7 mouse cellular contexts compared by ENCODE assay signal in the genomic region with DNA sequence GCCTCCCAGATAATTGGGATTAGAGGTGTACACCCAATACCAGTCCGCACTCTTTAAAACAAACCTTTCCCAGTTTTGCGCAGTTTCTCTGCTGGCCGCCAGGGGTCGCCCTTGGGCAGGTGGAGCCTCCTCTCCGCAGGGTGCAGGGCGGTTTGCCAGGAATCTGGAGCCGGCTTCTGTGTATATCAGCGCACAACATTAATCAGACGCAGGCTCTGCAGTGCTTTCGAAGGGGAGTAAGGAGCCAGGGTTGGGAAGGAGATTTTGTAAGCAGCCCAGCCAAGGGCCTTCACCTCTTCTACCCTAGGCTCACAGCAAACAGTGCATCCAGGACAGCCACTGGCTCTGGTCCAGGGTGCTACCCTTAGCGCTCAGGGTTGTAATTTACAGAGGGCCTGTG.
DNase-seq lines count a peak whose midpoint lies in the region; ATAC-seq and TF ChIP-seq lines count a peak whose summit lies in the region.

No protein-coding gene starts in this region.

- no peaks in the 10 kb centered on the region for H3K36me3 ChIP-seq in embryonic facial prominence, embryonic 10.5 days (replicated peaks)
- no peaks in the 10 kb centered on the region for H3K36me3 ChIP-seq in midbrain, embryonic 13.5 days
- H3K36me3 ChIP-seq in spleen, adult 2 months (ENCODE audit: control insufficient read depth, insufficient read depth, low read length): no peaks in the 10 kb centered on the region

- 4% methylated on average over 11 of the region's 11 CpGs for WGBS in embryonic facial prominence, embryonic 10.5 days
- 2% methylated on average over 11 of the region's 11 CpGs for WGBS in midbrain, embryonic 13.5 days
- WGBS in spleen, adult 2 months: 9% methylated on average over 11 of the region's 11 CpGs

- peak overlapping the region; percentile 47 for H3K4me2 ChIP-seq in midbrain, embryonic 13.5 days (replicated peaks)

- H3K9me3 ChIP-seq in embryonic facial prominence, embryonic 10.5 days: no peaks in the 10 kb centered on the region
- no peaks in the 10 kb centered on the region for H3K9me3 ChIP-seq in midbrain, embryonic 13.5 days

- intact Hi-C loops in left cerebral cortex, postnatal 4 days (cut with DNase I): loop anchor here (5.0 to 10.0 kb wide), 2 partner anchors 728 to 910 kb away; a partner anchor contains a TSS

- H3K27ac ChIP-seq in embryonic facial prominence, embryonic 10.5 days (replicated peaks): 0 out of 2 replicates have a peak overlapping the region, but pooled peaks have one; percentile 57
- H3K27ac ChIP-seq in midbrain, embryonic 13.5 days: peak overlapping the region; percentile 67; the same call in 1 of the 2 replicates
- H3K27ac ChIP-seq in spleen, adult 2 months (ENCODE audit: insufficient read depth, low read length): no peak overlapping the region

- TF ChIP-seq CTCF in spleen, adult 2 months (IDR thresholded peaks at IDR 0.05; ENCODE audit: extremely low read depth, insufficient read depth, insufficient read length, insufficient replicate concordance): peak; percentile 87

- ATAC-seq in midbrain, embryonic 13.5 days: peak; percentile 92

- DNase-seq in adrenal gland, postnatal 10 days: peak; percentile 96
- peak; percentile 85 for DNase-seq in embryonic facial prominence, embryonic 10.5 days (ENCODE audit: low spot score)
- DNase-seq in heart, adult 11 months: peak; percentile 97
- peak; percentile 63 for DNase-seq in kidney, adult 11 months
- peak; percentile 95 for DNase-seq in left cerebral cortex, postnatal 4 days
- peak in 1 of 2 experiments; percentile 34 for DNase-seq in spleen, adult 2 months (ENCODE audit: low read depth in 1 of 2, low spot score in 2 of 2)

- TF ChIP-seq POLR2A in spleen, adult 2 months (IDR thresholded peaks at IDR 0.05; ENCODE audit: low read depth, low read length): no peak

- peak overlapping the region; percentile 36; the same call in 1 of the 2 replicates for H3K4me3 ChIP-seq in embryonic facial prominence, embryonic 10.5 days
- H3K4me3 ChIP-seq in midbrain, embryonic 13.5 days (replicated peaks): 0 out of 2 replicates have a peak overlapping the region, but pooled peaks have one; percentile 16
- no peak overlapping the region for H3K4me3 ChIP-seq in spleen, adult 2 months (ENCODE audit: extremely low read depth, insufficient read depth, insufficient read length)

- peaks cover 9% of the 10 kb centered on the region; the same call in 1 of the 2 replicates for H3K27me3 ChIP-seq in embryonic facial prominence, embryonic 10.5 days (replicated peaks; ENCODE audit: low read depth, poor library complexity, severe bottlenecking)
- H3K27me3 ChIP-seq in midbrain, embryonic 13.5 days: no peaks in the 10 kb centered on the region
- no peaks in the 10 kb centered on the region for H3K27me3 ChIP-seq in spleen, adult 2 months (ENCODE audit: control insufficient read depth, insufficient read depth, low read length)

- H3K9ac ChIP-seq in midbrain, embryonic 13.5 days (replicated peaks): peak overlapping the region; percentile 53; the same call in 1 of the 2 replicates

- peaks cover 14% of the 10 kb centered on the region for H3K4me1 ChIP-seq in embryonic facial prominence, embryonic 10.5 days
- H3K4me1 ChIP-seq in midbrain, embryonic 13.5 days (replicated peaks): peaks cover 16% of the 10 kb centered on the region
- no peaks in the 10 kb centered on the region for H3K4me1 ChIP-seq in spleen, adult 2 months (ENCODE audit: control insufficient read depth, insufficient read depth, insufficient read length)
